Mouse (Mus musculus) urinary bladder, postnatal 36 days (tissue): ENCODE measurements around the gene Vmn2r-ps159.
"Not testable (repeated sequence)": the region's sequence is repeated elsewhere in the genome, so short reads cannot be mapped to it uniquely, and the experiment has no call there.

Source experiments
- DNase-seq, 2 experiments: peaks; one replicate each; pipeline ENCODE4 v3.0.0; 2022; ENCODE audit warnings: low spot score in 2 of 2, mixed read lengths in 1 of 2

The Vmn2r-ps159 gene

DNA sequence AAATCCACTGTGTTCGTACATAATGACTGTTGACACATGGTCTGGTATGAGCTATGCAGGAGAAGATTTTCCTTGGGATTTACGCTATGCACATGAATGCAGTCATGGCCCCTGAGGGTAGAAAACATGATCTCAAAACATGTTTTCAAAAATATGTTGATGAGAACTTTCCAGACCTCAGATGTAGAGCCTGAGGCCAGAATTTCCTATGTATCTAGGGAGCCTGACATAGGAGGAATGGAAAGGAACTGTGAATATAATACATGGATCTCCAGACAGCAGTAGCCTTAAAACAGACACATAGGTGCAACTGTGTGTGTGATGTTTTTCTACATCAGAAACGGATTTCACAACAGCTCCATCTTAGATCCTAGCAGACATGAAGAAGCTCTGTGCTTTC, at the start of gene Vmn2r-ps159:
Gene Vmn2r-ps159, plus strand, starts transcription at position 301 of the 400 bp plus-strand sequence.
- DNase-seq, result not testable (repeated sequence)

DNA sequence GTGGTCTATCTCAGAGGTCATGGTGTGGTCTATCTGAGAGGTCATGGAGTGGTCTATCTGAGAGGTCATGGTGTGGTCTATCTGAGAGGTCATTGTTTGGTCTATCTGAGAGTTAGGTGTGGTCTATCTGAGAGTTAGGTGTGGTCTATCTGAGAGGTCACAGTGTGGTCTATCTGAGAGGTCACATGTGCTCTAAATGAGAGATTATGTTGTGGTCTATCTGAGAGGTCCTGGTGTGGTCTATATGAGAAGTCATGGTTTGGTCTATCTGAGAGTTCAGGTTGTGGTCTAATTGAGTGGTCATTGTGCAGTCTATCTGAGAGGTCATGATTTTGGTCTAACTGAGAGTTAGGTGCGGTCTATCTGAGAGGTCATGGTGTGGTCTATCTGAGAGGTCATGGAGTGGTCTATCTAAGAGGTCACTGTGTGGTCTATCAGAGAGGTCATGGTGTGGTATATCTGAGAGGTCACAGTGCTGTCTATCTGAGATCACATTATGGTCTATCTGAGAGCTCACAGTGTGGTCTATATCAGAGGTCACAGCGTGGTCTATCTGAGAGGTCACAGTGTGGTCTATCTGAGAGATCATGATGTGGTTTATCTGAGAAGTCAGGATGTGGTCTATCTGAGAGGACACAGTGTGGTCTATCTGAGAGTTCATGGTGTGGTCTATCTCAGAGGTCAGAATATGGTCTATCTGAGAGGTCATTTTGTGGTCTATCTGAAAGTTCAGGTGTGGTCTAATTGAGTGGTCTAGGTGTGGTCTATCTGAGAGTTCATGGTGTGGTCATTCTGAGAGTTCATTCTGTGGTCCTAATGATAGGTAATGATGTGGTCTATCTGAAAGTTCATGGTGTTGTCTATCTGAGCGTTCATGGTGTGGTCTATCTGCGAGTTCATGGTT, 10.9 kb downstream of the Vmn2r-ps159 start:
- not testable (repeated sequence) for DNase-seq

DNA sequence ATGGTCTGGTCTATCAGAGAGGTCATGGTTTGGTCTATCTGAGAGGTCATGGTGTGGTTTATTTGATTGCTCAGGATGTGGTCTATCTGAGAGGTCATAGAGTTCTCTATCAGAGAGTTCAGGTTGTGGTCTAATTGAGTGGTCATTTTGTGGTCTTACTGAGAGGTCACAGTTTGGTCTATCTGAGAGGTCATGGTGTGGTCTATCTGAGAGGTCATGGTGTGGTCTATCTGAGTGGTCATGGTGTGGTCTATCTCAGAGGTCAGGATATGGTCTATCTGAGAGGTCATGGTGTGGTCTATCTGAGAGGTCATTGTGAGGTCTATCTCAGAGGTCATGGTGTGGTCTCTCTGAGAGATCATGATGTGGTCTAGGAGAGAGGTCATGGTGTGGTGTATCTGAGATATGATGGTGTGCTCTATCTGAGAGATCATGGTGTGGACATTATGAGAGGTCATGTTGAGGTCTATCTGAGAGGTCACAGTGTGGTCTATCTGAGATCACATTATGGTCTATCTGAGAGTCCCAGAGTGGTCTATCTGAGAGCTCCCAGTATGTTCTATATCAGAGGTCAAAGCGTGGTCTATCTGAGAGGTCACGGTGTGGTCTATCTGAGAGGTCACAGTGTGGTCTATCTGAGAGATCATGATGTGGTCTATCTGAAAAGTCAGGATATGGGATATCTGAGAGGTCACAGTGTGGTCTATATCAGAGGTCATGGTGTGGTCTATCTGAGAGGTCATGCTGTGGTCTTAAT, 11.8 kb downstream of the Vmn2r-ps159 start:
- no peak for DNase-seq

DNA sequence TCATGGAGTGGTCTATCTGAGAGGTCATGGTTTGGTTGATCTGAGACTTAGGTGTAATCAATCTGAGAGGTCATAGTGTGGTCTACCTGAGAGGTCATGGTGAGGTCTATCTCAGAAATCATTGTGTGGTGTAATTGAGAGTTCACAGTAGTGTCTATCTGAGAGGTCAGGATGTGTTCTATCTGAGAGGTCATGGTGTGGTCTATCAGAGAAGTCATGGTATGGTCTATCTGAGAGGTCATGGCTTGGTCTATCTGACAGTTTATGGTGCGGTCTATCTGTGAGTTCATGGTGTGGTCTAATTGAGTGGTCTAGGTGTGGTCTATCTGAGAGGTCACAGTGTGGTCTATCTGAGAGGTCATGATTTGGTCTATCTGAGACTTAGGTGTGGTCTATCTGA, 12.4 kb downstream of the Vmn2r-ps159 start:
- no peak for DNase-seq

DNA sequence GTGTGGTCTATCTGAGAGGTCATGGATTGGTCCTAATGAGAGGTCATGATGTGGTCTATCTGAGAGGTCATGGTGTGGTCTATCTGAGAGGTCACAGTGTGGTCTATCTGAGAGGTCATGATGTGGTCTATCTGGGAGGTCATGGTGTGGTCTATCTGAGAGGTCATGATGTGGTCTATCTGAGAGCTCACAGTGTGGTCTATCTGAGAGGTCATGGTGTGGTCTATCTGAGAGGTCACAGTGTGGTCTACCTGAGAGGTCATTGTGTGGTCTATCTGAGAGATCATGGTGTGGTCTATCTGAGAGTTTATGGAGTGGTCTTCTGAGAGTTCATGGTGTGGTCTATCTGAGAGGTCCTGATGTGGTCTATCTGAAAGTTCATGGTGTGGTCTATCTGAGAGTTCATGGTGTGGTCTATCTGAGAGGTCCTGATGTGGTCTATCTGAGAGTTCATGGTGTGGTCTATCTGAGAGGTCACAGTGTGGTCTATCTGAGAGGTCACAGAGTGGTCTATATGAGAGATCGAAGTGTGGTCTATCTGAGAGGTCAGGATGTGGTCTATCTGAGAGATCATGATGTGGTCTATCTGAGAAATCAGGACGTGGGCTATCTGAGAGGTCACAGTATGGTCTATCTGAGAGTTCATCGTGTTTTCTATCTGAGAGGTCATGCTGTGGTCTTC, 26.0 kb downstream of the Vmn2r-ps159 start:
- not testable (repeated sequence) for DNase-seq
